Mouse (Mus musculus) kidney, embryonic 15.5 days (tissue): ENCODE results near the gene Esrra. TPM values are rescaled to one million over a fixed set of nuclear protein-coding genes. Genes with fewer than 3 reads are reported as not detected.

ENCODE experiments used
- ATAC-seq: fragments of 200-750 bp; cut with Nextera tagmentation; replicated peaks from 2 replicates; pipeline ENCODE4 v1.8.0; 2017; ENCODE audit warnings: moderate TSS enrichment; ENCODE audit not compliant: low FRiP score
- H3K27ac ChIP-seq: fragments of 300-500 bp; sonication (generic); 2 replicates; pipeline ENCODE4 v1.5.1; 2015; ENCODE audit warnings: mild to moderate bottlenecking, inconsistent platforms
- H3K27me3 ChIP-seq: fragments of 300-500 bp; sonication (generic); 2 replicates; pipeline ENCODE4 v1.6.1; 2015; ENCODE audit warnings: inconsistent platforms
- H3K36me3 ChIP-seq: fragments of 300-500 bp; sonication (generic); 2 replicates; pipeline ENCODE4 v1.6.1; 2015; ENCODE audit warnings: inconsistent platforms
- H3K4me1 ChIP-seq: fragments of 300-500 bp; sonication (generic); 2 replicates; pipeline ENCODE4 v1.6.1; 2015; ENCODE audit warnings: inconsistent platforms
- H3K4me2 ChIP-seq: fragments of 300-500 bp; sonication (generic); 2 replicates; pipeline ENCODE4 v1.6.1; 2015; ENCODE audit warnings: moderate library complexity, mild to moderate bottlenecking, inconsistent platforms
- H3K4me3 ChIP-seq: fragments of 300-500 bp; sonication (generic); replicated peaks from 2 replicates; pipeline ENCODE4 v1.5.1; 2015; ENCODE audit warnings: mild to moderate bottlenecking, inconsistent platforms
- H3K9ac ChIP-seq: fragments of 300-500 bp; sonication (generic); 2 replicates; pipeline ENCODE4 v1.6.1; 2015; ENCODE audit warnings: mild to moderate bottlenecking, inconsistent platforms
- H3K9me3 ChIP-seq: fragments of 300-500 bp; sonication (generic); replicated peaks from 2 replicates; pipeline ENCODE4 v1.6.1; 2016; ENCODE audit warnings: inconsistent platforms
- whole genome bisulfite sequencing: fragments of 180-500 bp; shearing (Covaris S2); methylation state at CpG from one replicate; pipeline ENCODE4 v1.1.7; 2015; ENCODE audit warnings: mixed read lengths; 5-methylcytosine and 5-hydroxymethylcytosine counted together
- polyA plus RNA-seq: library from polyadenylated mRNA; unstranded; fragments of >200 nt; fragmentation: Nextera tagmentation; extraction: Ambion mirVana; gene quantifications from 2 replicates; pipeline ENCODE4 v1.2.1, GENCODE M21; 2015

Esrra gene
- polyA plus RNA-seq, 1 experiment from 2014 or later, result 14.8 TPM

DNA sequence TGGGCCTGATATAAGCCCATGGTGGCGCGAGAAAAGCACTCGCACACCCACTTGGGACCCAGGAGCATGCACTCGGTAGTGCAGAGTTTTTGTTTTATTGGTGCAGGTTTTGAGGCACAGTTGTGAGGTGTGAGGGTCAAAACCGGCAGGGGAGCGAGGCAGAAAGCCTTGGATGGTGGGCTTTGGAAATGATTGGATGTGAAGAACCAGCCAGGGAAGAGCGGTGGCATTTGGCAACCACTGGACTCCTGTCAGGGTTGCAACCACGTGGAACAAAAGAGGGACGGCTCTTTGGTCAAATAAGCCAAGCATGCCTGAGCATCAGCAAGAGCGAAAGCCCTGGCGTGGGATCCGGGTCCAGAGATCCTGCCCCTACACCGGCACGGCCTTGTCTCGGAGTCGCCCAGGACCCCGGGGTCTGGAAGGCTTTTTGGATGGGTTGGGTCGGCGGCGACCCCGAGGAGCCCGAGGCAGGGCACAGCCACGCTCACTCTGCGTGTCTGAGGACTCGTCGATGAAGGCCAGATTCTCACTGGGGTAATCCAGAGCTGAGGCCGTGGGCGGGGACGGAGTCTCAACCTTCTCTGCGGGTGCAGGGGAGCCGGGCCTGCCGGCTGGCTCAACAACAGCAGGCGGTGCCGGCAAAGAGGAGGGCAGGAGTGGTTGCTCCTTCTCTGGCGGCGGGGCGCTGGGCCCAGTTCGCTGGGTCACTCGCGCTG, 4.2 kb upstream of the Esrra start:
- peaks cover 80% of the 10 kb centered on the region for H3K27me3 ChIP-seq
- H3K9me3 ChIP-seq, result no peaks in the 10 kb centered on the region
- H3K4me2 ChIP-seq, result peak overlapping the region; percentile 56
- peak overlapping the region; percentile 33 for H3K4me3 ChIP-seq
- 0 out of 2 replicates have a peak overlapping the region, but pooled peaks have one; percentile 31 for H3K9ac ChIP-seq
- WGBS, result 9% methylated on average over 40 of the region's 40 CpGs
- no peak overlapping the region for H3K27ac ChIP-seq
- H3K4me1 ChIP-seq, result peaks cover 45% of the 10 kb centered on the region
- no peak for ATAC-seq
- no peaks in the 10 kb centered on the region for H3K36me3 ChIP-seq

GRCm38 (mm10) chr19:6925307-6925573, 3.6 kb upstream of the Esrra start, which contains the start of gene Catsperz:
Catsperz (minus strand) TSS chr19:6925380.
- no peaks in the 10 kb centered on the region for H3K36me3 ChIP-seq
- peak within 1 kb of the TSS; percentile 31 for H3K9ac ChIP-seq
- H3K4me2 ChIP-seq, result peak within 1 kb of the TSS; percentile 56
- ATAC-seq, result no peak
- WGBS, result 3% methylated on average over 9 of the region's 9 CpGs
- H3K27ac ChIP-seq, result no peak within 1 kb of the TSS
- H3K9me3 ChIP-seq, result no peaks in the 10 kb centered on the region
- H3K4me1 ChIP-seq, result peaks cover 50% of the 10 kb centered on the region
- peaks cover 75% of the 10 kb centered on the region for H3K27me3 ChIP-seq
- H3K4me3 ChIP-seq, result peak within 1 kb of the TSS; percentile 33

GRCm38 (mm10) chr19:6924461-6925306, 3.1 kb upstream of the Esrra start:
- Histone ChIP-seq H3K4me2 (peak overlapping the region; percentile 56), H3K9me3 (no peaks in the 10 kb centered on the region), H3K4me1 (peaks cover 55% of the 10 kb centered on the region), H3K9ac (peak overlapping the region; percentile 31), H3K27me3 (peaks cover 71% of the 10 kb centered on the region), H3K4me3 (peak overlapping the region; percentile 33), H3K27ac (no peak overlapping the region), H3K36me3 (no peaks in the 10 kb centered on the region)
- WGBS, result 3% methylated on average over 39 of the region's 39 CpGs
- ATAC-seq, result no peak

GRCm38 (mm10) chr19:6922901-6923735, 1.5 kb upstream of the Esrra start:
- Histone ChIP-seq H3K4me3 (peak overlapping the region; percentile 85), H3K9ac (0 out of 2 replicates have a peak overlapping the region, but pooled peaks have one; percentile 50), H3K9me3 (no peaks in the 10 kb centered on the region), H3K27ac (no peak overlapping the region), H3K4me2 (peak overlapping the region; percentile 93), H3K27me3 (peaks cover 56% of the 10 kb centered on the region), H3K36me3 (peaks cover 6% of the 10 kb centered on the region; the same call in 1 of the 2 replicates), H3K4me1 (peaks cover 60% of the 10 kb centered on the region)
- no peak for ATAC-seq
- 60% methylated on average over 6 of the region's 6 CpGs for WGBS

DNA sequence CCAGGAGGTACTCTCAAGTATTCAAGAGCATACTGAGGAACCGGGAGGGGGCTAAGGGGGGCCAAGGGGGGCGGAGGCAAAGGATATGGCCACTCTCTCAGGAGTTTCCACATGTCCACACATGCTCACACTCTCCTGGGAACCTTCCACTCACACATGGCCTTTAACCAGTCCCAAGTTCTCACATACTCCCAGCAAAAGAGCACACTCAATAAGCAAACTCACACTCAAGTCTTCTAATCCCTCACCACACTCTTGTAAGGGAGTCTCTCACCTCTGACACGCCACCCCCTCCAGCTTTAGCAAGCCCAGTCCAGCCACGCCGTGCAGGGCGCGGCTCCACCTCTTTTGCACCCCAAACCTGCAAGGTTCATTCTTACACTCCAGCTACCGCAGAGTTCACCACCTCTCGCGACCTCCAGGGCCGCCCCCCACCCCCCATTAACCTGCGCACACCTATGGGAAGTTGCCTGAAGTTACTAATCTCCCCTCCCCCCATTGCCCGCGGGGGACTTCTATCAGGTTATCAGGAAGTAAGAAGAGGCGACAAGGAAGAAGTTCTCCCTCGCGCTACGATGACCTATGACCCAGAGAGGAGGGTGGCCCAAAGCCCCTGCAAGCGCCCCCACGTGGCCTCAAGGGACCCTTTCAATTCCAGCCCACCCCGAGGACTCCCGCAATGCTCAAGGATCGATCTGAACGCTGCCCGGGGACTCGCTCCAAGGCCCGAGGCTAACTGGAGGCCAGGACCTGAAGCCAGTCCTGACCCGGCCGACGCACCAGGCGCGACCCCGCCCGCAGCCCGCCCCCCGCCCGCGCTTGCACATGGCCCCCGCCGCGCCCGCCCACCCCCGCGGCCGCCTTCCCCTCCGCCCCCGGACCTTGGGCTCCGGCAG, 624 bp downstream of the Esrra start:
- 1% methylated on average over 30 of the region's 48 CpGs for WGBS
- peak; percentile 34 for ATAC-seq

GRCm38 (mm10) chr19:6919876-6920740, 1.5 kb downstream of the Esrra start:
- Histone ChIP-seq H3K9me3 (no peaks in the 10 kb centered on the region), H3K9ac (peak overlapping the region; percentile 75; the same call in 1 of the 2 replicates), H3K4me3 (peak overlapping the region; percentile 85), H3K4me1 (peaks cover 34% of the 10 kb centered on the region), H3K36me3 (peaks cover 6% of the 10 kb centered on the region; the same call in 1 of the 2 replicates), H3K27me3 (peaks cover 26% of the 10 kb centered on the region), H3K4me2 (peak overlapping the region; percentile 93), H3K27ac (peak overlapping the region; percentile 91)
- peak; percentile 3; the same call in 1 of the 2 replicates for ATAC-seq
- WGBS, result 31% methylated on average over 8 of the region's 8 CpGs

More for the DNA sequence above, 624 bp downstream of the Esrra start:
- Histone ChIP-seq H3K27ac (peak overlapping the region; percentile 91), H3K4me3 (peak overlapping the region; percentile 85), H3K4me1 (peaks cover 43% of the 10 kb centered on the region), H3K9ac (peak overlapping the region; percentile 75), H3K4me2 (peak overlapping the region; percentile 93), H3K36me3 (peaks cover 6% of the 10 kb centered on the region; the same call in 1 of the 2 replicates), H3K9me3 (no peaks in the 10 kb centered on the region), H3K27me3 (peaks cover 35% of the 10 kb centered on the region)

DNA sequence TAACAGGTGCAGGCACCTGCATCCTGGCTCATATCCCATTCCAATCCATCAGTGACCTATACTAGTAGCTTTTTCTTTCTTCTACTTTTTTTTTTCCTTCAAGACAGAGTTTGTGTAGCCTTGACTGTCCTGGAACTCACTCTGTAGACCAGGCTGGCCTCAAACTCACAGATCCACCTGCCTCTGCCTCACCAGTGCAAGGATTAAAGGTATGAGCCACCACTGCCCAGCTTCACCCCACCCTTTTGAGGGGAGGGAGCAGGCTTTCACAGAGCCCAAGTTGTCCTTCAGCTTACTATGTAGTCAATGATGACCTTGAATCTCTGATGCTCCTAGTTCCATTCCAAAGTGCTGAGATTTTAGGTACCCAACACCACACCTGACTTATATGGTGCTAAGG, 2.2 kb downstream of the Esrra start:
- ATAC-seq, result no peak
- Histone ChIP-seq H3K9ac (0 out of 2 replicates have a peak overlapping the region, but pooled peaks have one; percentile 75), H3K36me3 (peaks cover 7% of the 10 kb centered on the region; the same call in 1 of the 2 replicates), H3K9me3 (no peaks in the 10 kb centered on the region), H3K4me2 (peak overlapping the region; percentile 93; the same call in 1 of the 2 replicates), H3K27me3 (peaks cover 19% of the 10 kb centered on the region), H3K4me3 (no peak overlapping the region), H3K4me1 (peaks cover 28% of the 10 kb centered on the region), H3K27ac (0 out of 2 replicates have a peak overlapping the region, but pooled peaks have one; percentile 27)

DNA sequence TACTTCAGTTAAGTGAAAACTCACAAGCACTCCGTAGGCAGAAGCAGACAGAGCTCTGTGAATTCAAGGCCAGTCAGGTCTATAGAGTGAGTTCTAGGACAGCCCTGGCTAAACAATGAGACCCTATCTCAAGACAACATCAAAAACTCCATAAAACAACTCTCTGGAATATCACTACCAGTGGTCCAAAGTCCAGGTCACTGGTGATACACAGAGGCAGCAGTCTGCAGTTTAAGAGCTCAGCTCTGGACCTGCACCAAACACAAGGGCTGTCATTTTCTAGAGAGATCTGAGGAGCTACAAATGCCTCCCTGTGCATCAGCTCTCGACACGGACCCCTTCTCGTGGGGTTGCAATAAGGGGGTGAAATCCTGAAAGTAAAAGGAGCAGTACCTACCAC, 3.3 kb downstream of the Esrra start:
- 88% methylated on average over 4 of the region's 4 CpGs for WGBS
- peaks cover 19% of the 10 kb centered on the region for H3K36me3 ChIP-seq
- H3K27me3 ChIP-seq, result peaks cover 8% of the 10 kb centered on the region
- no peak overlapping the region for H3K9ac ChIP-seq
- no peaks in the 10 kb centered on the region for H3K9me3 ChIP-seq
- no peak overlapping the region for H3K4me2 ChIP-seq
- peaks cover 28% of the 10 kb centered on the region for H3K4me1 ChIP-seq
- no peak overlapping the region for H3K4me3 ChIP-seq
- no peak overlapping the region for H3K27ac ChIP-seq
- ATAC-seq, result no peak

GRCm38 (mm10) chr19:6916496-6916895, 5.1 kb downstream of the Esrra start:
- no peak for ATAC-seq
- Histone ChIP-seq H3K27me3 (no peaks in the 10 kb centered on the region), H3K27ac (no peak overlapping the region), H3K9me3 (no peaks in the 10 kb centered on the region), H3K4me3 (no peak overlapping the region), H3K9ac (no peak overlapping the region), H3K4me1 (peaks cover 22% of the 10 kb centered on the region), H3K36me3 (peaks cover 37% of the 10 kb centered on the region), H3K4me2 (no peak overlapping the region)
- WGBS, result 70% methylated on average over 4 of the region's 4 CpGs

- Histone ChIP-seq H3K9me3 (no peaks in the 10 kb centered on the region), H3K9ac (no peak overlapping the region), H3K4me2 (no peak overlapping the region), H3K4me3 (no peak overlapping the region), H3K4me1 (peaks cover 21% of the 10 kb centered on the region), H3K27me3 (no peaks in the 10 kb centered on the region), H3K27ac (no peak overlapping the region), H3K36me3 (peaks cover 43% of the 10 kb centered on the region)
- 83% methylated on average over 4 of the region's 4 CpGs for WGBS
- ATAC-seq, result no peak
Observed at GRCm38 (mm10) chr19:6915276-6915675, 6.3 kb downstream of the Esrra start.
